Mouse (Mus musculus): Measurements from ENCODE around the gene Bmp2k. TPM values are rescaled to one million over a fixed set of nuclear protein-coding genes. Genes with fewer than 3 reads are reported as not detected.
A peak's percentile ranks its signal among the peaks of the same experiment; 100 is the strongest.

Gene Bmp2k
- polyA plus RNA-seq, 1 experiment from 2014 or later, result 11.8 TPM

- 49% methylated on average over 13 of the region's 13 CpGs for WGBS
- Histone ChIP-seq H3K27me3 (ENCODE audit: control insufficient read depth, insufficient read depth, low read length) (no peaks in the 10 kb centered on the region), H3K9me3 (ENCODE audit: control insufficient read depth, low read length) (no peaks in the 10 kb centered on the region), H3K4me1 (ENCODE audit: control insufficient read depth, insufficient read depth, low read length) (0 out of 2 replicates have a peak, but pooled peaks cover 4% of the 10 kb centered on the region), H3K9ac (replicated peaks; ENCODE audit: low read length) (no peak overlapping the region), H3K27ac (replicated peaks; ENCODE audit: low read depth, low read length) (no peak overlapping the region), H3K4me3 (replicated peaks; ENCODE audit: low read depth, low read length) (no peak overlapping the region), H3K4me2 (ENCODE audit: low read length) (no peak overlapping the region), H3K36me3 (ENCODE audit: control insufficient read depth, insufficient read depth, low read length) (no peaks in the 10 kb centered on the region)
- DNase-seq (peak; percentile 29), ATAC-seq (ENCODE audit: low FRiP score, low TSS enrichment) (no peak)
These were observed 18.0 kb upstream of the Bmp2k start for GRCm38 (mm10) chr5:96979296-96980007.

- no peak for ATAC-seq (ENCODE audit: low FRiP score, low TSS enrichment)
- WGBS, result 21% methylated on average over 15 of the region's 15 CpGs
- Histone ChIP-seq H3K4me1 (ENCODE audit: control insufficient read depth, insufficient read depth, low read length) (0 out of 2 replicates have a peak, but pooled peaks cover 4% of the 10 kb centered on the region), H3K4me3 (replicated peaks; ENCODE audit: low read depth, low read length) (no peak overlapping the region), H3K4me2 (ENCODE audit: low read length) (no peak overlapping the region), H3K9me3 (ENCODE audit: control insufficient read depth, low read length) (no peaks in the 10 kb centered on the region), H3K27me3 (ENCODE audit: control insufficient read depth, insufficient read depth, low read length) (no peaks in the 10 kb centered on the region), H3K9ac (replicated peaks; ENCODE audit: low read length) (no peak overlapping the region), H3K36me3 (ENCODE audit: control insufficient read depth, insufficient read depth, low read length) (no peaks in the 10 kb centered on the region), H3K27ac (replicated peaks; ENCODE audit: low read depth, low read length) (no peak overlapping the region)
- DNase-seq, result no peak
These were observed 17.4 kb upstream of the Bmp2k start for GRCm38 (mm10) chr5:96980008-96980634.

- Histone ChIP-seq H3K27ac (replicated peaks; ENCODE audit: low read depth, low read length) (no peak overlapping the region), H3K36me3 (ENCODE audit: control insufficient read depth, insufficient read depth, low read length) (no peaks in the 10 kb centered on the region), H3K27me3 (ENCODE audit: control insufficient read depth, insufficient read depth, low read length) (no peaks in the 10 kb centered on the region), H3K4me2 (ENCODE audit: low read length) (no peak overlapping the region), H3K4me3 (replicated peaks; ENCODE audit: low read depth, low read length) (no peak overlapping the region), H3K4me1 (ENCODE audit: control insufficient read depth, insufficient read depth, low read length) (0 out of 2 replicates have a peak, but pooled peaks cover 4% of the 10 kb centered on the region), H3K9ac (replicated peaks; ENCODE audit: low read length) (no peak overlapping the region), H3K9me3 (ENCODE audit: control insufficient read depth, low read length) (no peaks in the 10 kb centered on the region)
- no peak for ATAC-seq (ENCODE audit: low FRiP score, low TSS enrichment)
- WGBS, result 80% methylated on average over 3 of the region's 3 CpGs
- no peak for DNase-seq
These were observed 15.5 kb upstream of the Bmp2k start for GRCm38 (mm10) chr5:96981987-96982386.

GRCm38 (mm10) chr5:96983142-96983541, 14.3 kb upstream of the Bmp2k start:
- Histone ChIP-seq H3K27me3 (ENCODE audit: control insufficient read depth, insufficient read depth, low read length) (no peaks in the 10 kb centered on the region), H3K9ac (replicated peaks; ENCODE audit: low read length) (no peak overlapping the region), H3K9me3 (ENCODE audit: control insufficient read depth, low read length) (no peaks in the 10 kb centered on the region), H3K4me1 (ENCODE audit: control insufficient read depth, insufficient read depth, low read length) (0 out of 2 replicates have a peak, but pooled peaks cover 4% of the 10 kb centered on the region), H3K4me3 (replicated peaks; ENCODE audit: low read depth, low read length) (no peak overlapping the region), H3K4me2 (ENCODE audit: low read length) (no peak overlapping the region), H3K27ac (replicated peaks; ENCODE audit: low read depth, low read length) (no peak overlapping the region), H3K36me3 (ENCODE audit: control insufficient read depth, insufficient read depth, low read length) (no peaks in the 10 kb centered on the region)
- WGBS, result 92% methylated on average over 7 of the region's 7 CpGs
- DNase-seq, result no peak
- ATAC-seq (ENCODE audit: low FRiP score, low TSS enrichment), result no peak

GRCm38 (mm10) chr5:96986850-96987249, 10.6 kb upstream of the Bmp2k start:
- Histone ChIP-seq H3K36me3 (ENCODE audit: control insufficient read depth, insufficient read depth, low read length) (no peaks in the 10 kb centered on the region), H3K4me1 (ENCODE audit: control insufficient read depth, insufficient read depth, low read length) (no peaks in the 10 kb centered on the region), H3K9me3 (ENCODE audit: control insufficient read depth, low read length) (no peaks in the 10 kb centered on the region), H3K27ac (replicated peaks; ENCODE audit: low read depth, low read length) (no peak overlapping the region), H3K4me2 (ENCODE audit: low read length) (no peak overlapping the region), H3K4me3 (replicated peaks; ENCODE audit: low read depth, low read length) (no peak overlapping the region), H3K9ac (replicated peaks; ENCODE audit: low read length) (no peak overlapping the region), H3K27me3 (ENCODE audit: control insufficient read depth, insufficient read depth, low read length) (no peaks in the 10 kb centered on the region)
- DNase-seq (no peak), ATAC-seq (ENCODE audit: low FRiP score, low TSS enrichment) (no peak)
- WGBS, result 86% methylated on average over 3 of the region's 3 CpGs

GRCm38 (mm10) chr5:96988880-96989279, 8.6 kb upstream of the Bmp2k start:
- Histone ChIP-seq H3K9ac (replicated peaks; ENCODE audit: low read length) (no peak overlapping the region), H3K4me2 (ENCODE audit: low read length) (no peak overlapping the region), H3K27me3 (ENCODE audit: control insufficient read depth, insufficient read depth, low read length) (no peaks in the 10 kb centered on the region), H3K4me1 (ENCODE audit: control insufficient read depth, insufficient read depth, low read length) (no peaks in the 10 kb centered on the region), H3K27ac (replicated peaks; ENCODE audit: low read depth, low read length) (no peak overlapping the region), H3K9me3 (ENCODE audit: control insufficient read depth, low read length) (no peaks in the 10 kb centered on the region), H3K36me3 (ENCODE audit: control insufficient read depth, insufficient read depth, low read length) (no peaks in the 10 kb centered on the region), H3K4me3 (replicated peaks; ENCODE audit: low read depth, low read length) (no peak overlapping the region)
- 90% methylated on average over 4 of the region's 4 CpGs for WGBS
- ATAC-seq (ENCODE audit: low FRiP score, low TSS enrichment) (no peak), DNase-seq (no peak)

GRCm38 (mm10) chr5:96991156-96991555, 6.3 kb upstream of the Bmp2k start:
- DNase-seq, result no peak
- Histone ChIP-seq H3K4me2 (ENCODE audit: low read length) (no peak overlapping the region), H3K36me3 (ENCODE audit: control insufficient read depth, insufficient read depth, low read length) (no peaks in the 10 kb centered on the region), H3K4me1 (ENCODE audit: control insufficient read depth, insufficient read depth, low read length) (no peaks in the 10 kb centered on the region), H3K27ac (replicated peaks; ENCODE audit: low read depth, low read length) (no peak overlapping the region), H3K9ac (replicated peaks; ENCODE audit: low read length) (no peak overlapping the region), H3K4me3 (replicated peaks; ENCODE audit: low read depth, low read length) (no peak overlapping the region), H3K27me3 (ENCODE audit: control insufficient read depth, insufficient read depth, low read length) (no peaks in the 10 kb centered on the region), H3K9me3 (ENCODE audit: control insufficient read depth, low read length) (no peaks in the 10 kb centered on the region)
- no peak for ATAC-seq (ENCODE audit: low FRiP score, low TSS enrichment)
- 92% methylated on average over 6 of the region's 6 CpGs for WGBS

- no peak for DNase-seq
- no peak for ATAC-seq (ENCODE audit: low FRiP score, low TSS enrichment)
These were observed 4.8 kb upstream of the Bmp2k start for GRCm38 (mm10) chr5:96992651-96993050.

GRCm38 (mm10) chr5:96993057-96993456, 4.4 kb upstream of the Bmp2k start:
- Histone ChIP-seq H3K9ac (replicated peaks; ENCODE audit: low read length) (no peak overlapping the region), H3K4me3 (replicated peaks; ENCODE audit: low read depth, low read length) (no peak overlapping the region), H3K27me3 (ENCODE audit: control insufficient read depth, insufficient read depth, low read length) (no peaks in the 10 kb centered on the region), H3K36me3 (ENCODE audit: control insufficient read depth, insufficient read depth, low read length) (no peaks in the 10 kb centered on the region), H3K4me2 (ENCODE audit: low read length) (no peak overlapping the region), H3K9me3 (ENCODE audit: control insufficient read depth, low read length) (no peaks in the 10 kb centered on the region), H3K27ac (replicated peaks; ENCODE audit: low read depth, low read length) (no peak overlapping the region), H3K4me1 (ENCODE audit: control insufficient read depth, insufficient read depth, low read length) (peaks cover 5% of the 10 kb centered on the region; the same call in 1 of the 2 replicates)
- WGBS, result 75% methylated on average over 8 of the region's 8 CpGs
- no peak for ATAC-seq (ENCODE audit: low FRiP score, low TSS enrichment)
- no peak for DNase-seq

More at GRCm38 (mm10) chr5:96992651-96993050, 4.8 kb upstream of the Bmp2k start:
- no peak overlapping the region for H3K4me2 ChIP-seq (ENCODE audit: low read length)
- H3K9me3 ChIP-seq (ENCODE audit: control insufficient read depth, low read length), result no peaks in the 10 kb centered on the region
- no peaks in the 10 kb centered on the region for H3K36me3 ChIP-seq (ENCODE audit: control insufficient read depth, insufficient read depth, low read length)
- peaks cover 5% of the 10 kb centered on the region; the same call in 1 of the 2 replicates for H3K4me1 ChIP-seq (ENCODE audit: control insufficient read depth, insufficient read depth, low read length)
- H3K27ac ChIP-seq (replicated peaks; ENCODE audit: low read depth, low read length), result no peak overlapping the region
- H3K27me3 ChIP-seq (ENCODE audit: control insufficient read depth, insufficient read depth, low read length), result no peaks in the 10 kb centered on the region
- no peak overlapping the region for H3K9ac ChIP-seq (replicated peaks; ENCODE audit: low read length)
- H3K4me3 ChIP-seq (replicated peaks; ENCODE audit: low read depth, low read length), result no peak overlapping the region
- 94% methylated on average over 5 of the region's 5 CpGs for WGBS
